Mouse (Mus musculus) E14TG2a.4 (cell line): Measurements from ENCODE around the gene Cela3a.

Source experiments
- CTCF ChIP-seq: conservative IDR thresholded peaks from 2 replicates; pipeline ENCODE4 v1.5.1; 2014; ENCODE audit warnings: low read length
- POU5F1 ChIP-seq: IDR thresholded peaks from 2 replicates; pipeline ENCODE4 v1.6.1; 2014; ENCODE audit warnings: low read length, borderline replicate concordance

GRCm38 (mm10) chr4:137405571-137405970, 4.0 kb downstream of the Cela3a start:
- TF ChIP-seq CTCF (no peak), POU5F1 (no peak)
